Mouse (Mus musculus) lung, postnatal 0 days (tissue): ENCODE results near the gene Mxd1.

ENCODE experiments used
- CTCF ChIP-seq: IDR thresholded peaks from 2 replicates; pipeline ENCODE4 v1.5.1; 2016; ENCODE audit warnings: antibody characterized with exemption, mild to moderate bottlenecking
- EP300 ChIP-seq: IDR thresholded peaks from 2 replicates; pipeline ENCODE4 v1.6.1; 2016; ENCODE audit warnings: antibody characterized with exemption, mild to moderate bottlenecking, control low read depth

- TF ChIP-seq CTCF (no peak), EP300 (no peak)
Observed at GRCm38 (mm10) chr6:86609235-86609634, 59.7 kb downstream of the Mxd1 start.
